Mouse (Mus musculus): ENCODE data around the gene Tmem8. TPM values are rescaled to one million over a fixed set of nuclear protein-coding genes. Genes with fewer than 3 reads are reported as not detected.

Tmem8 gene
- polyA plus RNA-seq, 1 experiment from 2014 or later, result 1.2 TPM

DNA sequence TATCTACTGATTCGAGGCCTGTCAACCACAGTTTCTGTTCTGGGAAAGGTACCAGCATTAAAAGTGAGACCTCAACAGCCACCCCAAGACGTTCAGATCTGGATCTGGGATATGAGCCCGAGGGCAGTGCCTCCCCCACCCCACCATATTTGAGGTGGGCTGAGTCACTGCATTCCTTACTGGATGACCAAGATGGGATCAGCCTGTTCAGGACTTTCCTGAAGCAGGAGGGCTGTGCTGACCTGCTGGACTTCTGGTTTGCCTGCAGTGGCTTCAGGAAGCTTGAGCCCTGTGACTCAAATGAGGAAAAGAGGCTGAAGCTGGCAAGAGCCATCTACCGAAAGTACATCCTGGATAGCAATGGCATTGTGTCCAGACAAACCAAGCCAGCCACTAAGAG is 29.7 kb downstream of the Tmem8 start:
- H3K9ac ChIP-seq (ENCODE audit: low read length), result no peak overlapping the region
- H3K4me2 ChIP-seq (ENCODE audit: low read depth, low read length, severe bottlenecking), result no peak overlapping the region
- ATAC-seq (replicated peaks; ENCODE audit: low FRiP score) (no peak), DNase-seq (ENCODE audit: low spot score) (no peak)
- no peaks in the 10 kb centered on the region for H3K9me3 ChIP-seq (ENCODE audit: control insufficient read depth, low read length)
- H3K27me3 ChIP-seq (ENCODE audit: control insufficient read depth, insufficient read depth, low read length), result no peaks in the 10 kb centered on the region
- H3K27ac ChIP-seq (ENCODE audit: low read depth, low read length), result no peak overlapping the region
- H3K4me1 ChIP-seq (replicated peaks; ENCODE audit: control insufficient read depth, insufficient read depth, low read length), result peaks cover 4% of the 10 kb centered on the region; the same call in 1 of the 2 replicates
- WGBS, result 90% methylated on average over 4 of the region's 4 CpGs
- H3K4me3 ChIP-seq (ENCODE audit: low read depth, low read length), result no peak overlapping the region
- peaks cover 2% of the 10 kb centered on the region; the same call in 1 of the 2 replicates for H3K36me3 ChIP-seq (ENCODE audit: control insufficient read depth, insufficient read depth, low read length)

DNA sequence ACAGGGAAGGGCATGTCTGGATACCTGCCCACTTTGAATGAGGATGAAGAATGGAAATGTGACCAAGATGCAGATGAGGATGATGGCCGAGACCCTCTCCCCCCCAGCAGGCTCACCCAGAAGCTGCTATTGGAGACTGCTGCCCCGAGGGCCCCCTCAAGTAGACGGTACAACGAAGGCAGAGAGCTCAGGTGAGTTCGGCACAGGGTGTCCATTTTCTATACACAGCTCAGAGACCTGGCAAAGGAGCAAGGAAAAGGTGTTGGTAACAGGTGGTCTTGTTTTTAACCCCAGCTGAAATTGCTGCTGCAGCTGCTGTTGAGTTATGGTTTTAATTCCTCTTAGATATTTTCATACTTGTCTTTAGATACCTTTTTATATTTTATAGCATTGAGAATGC is 30.3 kb downstream of the Tmem8 start:
- peaks cover 2% of the 10 kb centered on the region; the same call in 1 of the 2 replicates for H3K36me3 ChIP-seq (ENCODE audit: control insufficient read depth, insufficient read depth, low read length)
- 95% methylated on average over 5 of the region's 5 CpGs for WGBS
- ATAC-seq (replicated peaks; ENCODE audit: low FRiP score), result no peak

DNA sequence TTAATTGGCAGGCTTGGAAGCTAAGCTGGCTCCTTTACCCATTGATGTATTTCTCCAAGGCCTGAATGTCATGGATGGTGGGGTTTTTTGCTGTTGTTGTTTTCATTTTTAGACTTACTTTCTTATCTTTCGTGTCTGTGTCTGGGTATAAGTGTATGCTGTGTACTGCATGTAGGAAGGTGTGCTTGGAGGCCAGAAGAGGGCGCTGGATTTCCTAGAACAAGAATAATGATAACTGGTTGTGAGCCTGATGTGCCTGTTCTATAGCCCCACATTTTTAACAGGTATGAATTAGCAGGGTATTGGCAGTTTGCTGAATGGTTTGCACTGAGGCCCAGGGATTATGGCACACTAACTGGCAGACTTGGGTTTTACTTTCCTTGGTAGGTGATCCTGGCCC is 36.0 kb downstream of the Tmem8 start:
- no peak for ATAC-seq (replicated peaks; ENCODE audit: low FRiP score)

More for the DNA sequence above, 30.3 kb downstream of the Tmem8 start:
- H3K4me1 ChIP-seq (replicated peaks; ENCODE audit: control insufficient read depth, insufficient read depth, low read length), result peaks cover 4% of the 10 kb centered on the region; the same call in 1 of the 2 replicates
- no peaks in the 10 kb centered on the region for H3K9me3 ChIP-seq (ENCODE audit: control insufficient read depth, low read length)
- H3K4me3 ChIP-seq (ENCODE audit: low read depth, low read length), result no peak overlapping the region
- H3K9ac ChIP-seq (ENCODE audit: low read length), result no peak overlapping the region
- no peaks in the 10 kb centered on the region for H3K27me3 ChIP-seq (ENCODE audit: control insufficient read depth, insufficient read depth, low read length)
- H3K4me2 ChIP-seq (ENCODE audit: low read depth, low read length, severe bottlenecking), result no peak overlapping the region
- no peak overlapping the region for H3K27ac ChIP-seq (ENCODE audit: low read depth, low read length)
- no peak for DNase-seq (ENCODE audit: low spot score)

DNA sequence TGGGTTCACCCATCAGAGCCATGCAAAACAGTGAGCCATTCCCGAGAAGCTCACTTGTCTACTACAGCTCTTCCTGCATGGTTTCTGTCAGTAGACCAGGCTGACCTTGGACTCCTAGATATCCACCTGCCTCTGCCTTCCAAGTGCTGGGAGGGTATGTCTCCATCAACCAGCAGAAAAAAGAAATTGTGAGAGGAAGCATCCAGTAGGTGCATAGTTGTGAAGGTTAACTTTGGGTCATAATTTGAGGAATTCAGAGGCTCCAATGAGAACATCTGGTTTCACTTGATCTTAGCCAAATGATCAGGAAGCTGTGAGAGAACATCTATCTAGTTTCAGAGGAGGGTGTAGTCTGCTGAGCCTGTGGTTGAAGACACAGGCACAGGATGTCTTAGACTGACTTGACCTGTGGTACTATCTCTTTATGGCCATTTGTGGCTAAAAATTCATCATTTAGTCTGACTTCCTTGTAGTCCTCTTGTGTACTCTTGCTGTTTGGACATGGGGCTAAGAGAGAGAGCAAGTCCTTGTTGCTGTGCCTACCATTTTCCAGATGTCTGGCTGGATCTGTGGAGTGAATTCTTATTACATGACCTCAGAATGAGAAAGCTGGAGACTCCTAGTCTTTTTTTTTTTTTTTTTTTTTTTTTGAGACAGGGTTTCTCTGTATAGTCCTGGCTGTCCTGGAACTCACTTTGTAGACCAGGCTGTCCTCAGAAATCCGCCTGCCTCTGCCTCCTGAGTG is 39.0 kb downstream of the Tmem8 start:
- Histone ChIP-seq H3K9ac (ENCODE audit: low read length) (no peak overlapping the region), H3K9me3 (ENCODE audit: control insufficient read depth, low read length) (no peaks in the 10 kb centered on the region), H3K4me1 (replicated peaks; ENCODE audit: control insufficient read depth, insufficient read depth, low read length) (no peaks in the 10 kb centered on the region), H3K36me3 (ENCODE audit: control insufficient read depth, insufficient read depth, low read length) (peaks cover 9% of the 10 kb centered on the region), H3K4me3 (ENCODE audit: low read depth, low read length) (no peak overlapping the region), H3K27me3 (ENCODE audit: control insufficient read depth, insufficient read depth, low read length) (no peaks in the 10 kb centered on the region), H3K27ac (ENCODE audit: low read depth, low read length) (no peak overlapping the region), H3K4me2 (ENCODE audit: low read depth, low read length, severe bottlenecking) (no peak overlapping the region)
- DNase-seq (ENCODE audit: low spot score) (no peak), ATAC-seq (replicated peaks; ENCODE audit: low FRiP score) (no peak)
- 92% methylated on average over 2 of the region's 2 CpGs for WGBS

More for the DNA sequence above, 36.0 kb downstream of the Tmem8 start:
- no peak for DNase-seq (ENCODE audit: low spot score)
- WGBS, result 71% methylated on average over 2 of the region's 2 CpGs
- no peak overlapping the region for H3K4me2 ChIP-seq (ENCODE audit: low read depth, low read length, severe bottlenecking)
- H3K9ac ChIP-seq (ENCODE audit: low read length), result no peak overlapping the region
- no peak overlapping the region for H3K27ac ChIP-seq (ENCODE audit: low read depth, low read length)
- H3K4me3 ChIP-seq (ENCODE audit: low read depth, low read length), result no peak overlapping the region
- H3K9me3 ChIP-seq (ENCODE audit: control insufficient read depth, low read length), result no peaks in the 10 kb centered on the region
- H3K4me1 ChIP-seq (replicated peaks; ENCODE audit: control insufficient read depth, insufficient read depth, low read length), result no peaks in the 10 kb centered on the region
- no peaks in the 10 kb centered on the region for H3K27me3 ChIP-seq (ENCODE audit: control insufficient read depth, insufficient read depth, low read length)
- peaks cover 9% of the 10 kb centered on the region for H3K36me3 ChIP-seq (ENCODE audit: control insufficient read depth, insufficient read depth, low read length)

DNA sequence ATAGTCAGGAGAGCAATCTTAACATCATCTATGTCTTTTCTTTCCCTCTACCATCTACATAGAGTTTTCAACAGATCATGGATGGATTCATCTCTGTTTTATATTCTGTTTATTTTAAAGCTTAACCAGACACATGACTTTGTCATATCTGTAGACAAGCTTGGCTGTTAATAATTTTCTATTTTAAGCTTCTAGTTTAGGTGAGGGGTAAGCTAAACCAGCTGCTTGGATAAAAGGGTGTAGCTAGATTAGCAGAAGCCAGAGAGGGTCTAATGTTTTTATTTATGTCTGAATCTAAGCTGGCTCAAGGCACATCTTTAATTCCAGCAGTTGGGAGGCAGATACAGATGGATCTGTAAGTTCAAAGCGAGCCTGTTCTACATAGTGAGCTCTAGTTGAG is 49.6 kb downstream of the Tmem8 start:
- H3K4me1 ChIP-seq (replicated peaks; ENCODE audit: control insufficient read depth, insufficient read depth, low read length), result no peaks in the 10 kb centered on the region
- no peaks in the 10 kb centered on the region for H3K9me3 ChIP-seq (ENCODE audit: control insufficient read depth, low read length)
- H3K9ac ChIP-seq (ENCODE audit: low read length), result no peak overlapping the region
- no peaks in the 10 kb centered on the region for H3K36me3 ChIP-seq (ENCODE audit: control insufficient read depth, insufficient read depth, low read length)
- no peak overlapping the region for H3K4me2 ChIP-seq (ENCODE audit: low read depth, low read length, severe bottlenecking)
- ATAC-seq (replicated peaks; ENCODE audit: low FRiP score) (no peak), DNase-seq (ENCODE audit: low spot score) (no peak)
- H3K27me3 ChIP-seq (ENCODE audit: control insufficient read depth, insufficient read depth, low read length), result no peaks in the 10 kb centered on the region
- H3K4me3 ChIP-seq (ENCODE audit: low read depth, low read length), result no peak overlapping the region
- 95% methylated on average over 1 of the region's 1 CpGs for WGBS
- no peak overlapping the region for H3K27ac ChIP-seq (ENCODE audit: low read depth, low read length)

DNA sequence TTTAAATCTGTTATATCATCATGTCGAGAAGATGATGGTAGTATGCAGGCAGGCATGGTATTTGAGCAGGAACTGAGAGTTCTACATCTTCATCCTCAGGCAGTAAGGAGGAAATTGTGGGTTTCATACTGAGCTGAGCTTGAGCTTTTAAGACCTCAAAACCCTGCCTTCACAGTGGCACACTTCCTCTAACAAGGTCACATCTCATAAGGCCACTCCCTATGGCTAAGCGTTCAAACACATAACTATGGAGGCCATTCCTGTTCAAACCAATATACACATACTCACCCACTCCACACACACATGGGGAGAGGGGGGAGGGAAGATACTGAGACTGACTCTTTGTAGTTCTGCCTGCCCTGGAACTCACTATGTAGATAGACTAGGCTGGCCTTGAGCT is 54.9 kb downstream of the Tmem8 start:
- no peak for ATAC-seq (replicated peaks; ENCODE audit: low FRiP score)
- Histone ChIP-seq H3K4me2 (ENCODE audit: low read depth, low read length, severe bottlenecking) (no peak overlapping the region), H3K9me3 (ENCODE audit: control insufficient read depth, low read length) (no peaks in the 10 kb centered on the region), H3K4me3 (ENCODE audit: low read depth, low read length) (no peak overlapping the region), H3K36me3 (ENCODE audit: control insufficient read depth, insufficient read depth, low read length) (no peaks in the 10 kb centered on the region; the same call in 1 of the 2 replicates), H3K9ac (ENCODE audit: low read length) (no peak overlapping the region), H3K27me3 (ENCODE audit: control insufficient read depth, insufficient read depth, low read length) (no peaks in the 10 kb centered on the region), H3K4me1 (replicated peaks; ENCODE audit: control insufficient read depth, insufficient read depth, low read length) (no peaks in the 10 kb centered on the region), H3K27ac (ENCODE audit: low read depth, low read length) (no peak overlapping the region)
- DNase-seq (ENCODE audit: low spot score), result no peak
- WGBS, result 100% methylated on average over 2 of the region's 2 CpGs

Other genes with a start within 250 kb of the Tmem8 start
- 8.9 and 13.1 TPM in 2 replicates for gene Mcrip2, start 244.5 kb upstream of the Tmem8 start, polyA plus RNA-seq (2014; fragmentation: Nextera tagmentation; extraction: Ambion mirVana)
- gene Mettl26, start 238.2 kb upstream of the Tmem8 start, polyA plus RNA-seq (2014; fragmentation: Nextera tagmentation; extraction: Ambion mirVana), result 63.2 and 65.2 TPM in 2 replicates
- gene Wfikkn1, start 232.4 kb upstream of the Tmem8 start, polyA plus RNA-seq (2014; fragmentation: Nextera tagmentation; extraction: Ambion mirVana), result 0.72 and 1.1 TPM in 2 replicates
- 20.1 and 21.6 TPM in 2 replicates for gene Rab40c, start 193.6 kb upstream of the Tmem8 start, polyA plus RNA-seq (2014; fragmentation: Nextera tagmentation; extraction: Ambion mirVana)
- gene Pigq, start 168.4 kb upstream of the Tmem8 start, polyA plus RNA-seq (2014; fragmentation: Nextera tagmentation; extraction: Ambion mirVana), result 65.2 and 67.1 TPM in 2 replicates
- gene Nhlrc4, start 168.3 kb upstream of the Tmem8 start, polyA plus RNA-seq (2014; fragmentation: Nextera tagmentation; extraction: Ambion mirVana), result 0.24 and 0.59 TPM in 2 replicates
- not detected in 2 replicates for gene A930017K11Rik, start 160.7 kb upstream of the Tmem8 start, polyA plus RNA-seq (2014; fragmentation: Nextera tagmentation; extraction: Ambion mirVana)
- gene Capn15, start 127.5 kb upstream of the Tmem8 start, polyA plus RNA-seq (2014; fragmentation: Nextera tagmentation; extraction: Ambion mirVana), result 31.4 and 33.1 TPM in 2 replicates
- gene Rab11fip3, start 43.7 kb upstream of the Tmem8 start, polyA plus RNA-seq (2014; fragmentation: Nextera tagmentation; extraction: Ambion mirVana), result 31.3 and 35.1 TPM in 2 replicates
- gene Decr2, start 23.0 kb upstream of the Tmem8 start, polyA plus RNA-seq (2014; fragmentation: Nextera tagmentation; extraction: Ambion mirVana), result 22.5 and 24.6 TPM in 2 replicates
- 74.6 and 89.6 TPM in 2 replicates for gene Nme4, start 17.7 kb upstream of the Tmem8 start, polyA plus RNA-seq (2014; fragmentation: Nextera tagmentation; extraction: Ambion mirVana)
- gene Mrpl28, start 10.2 kb downstream of the Tmem8 start, polyA plus RNA-seq (2014; fragmentation: Nextera tagmentation; extraction: Ambion mirVana), result 273 and 285 TPM in 2 replicates
- gene Axin1, start 25.4 kb downstream of the Tmem8 start, polyA plus RNA-seq (2014; fragmentation: Nextera tagmentation; extraction: Ambion mirVana), result 19.1 and 24.9 TPM in 2 replicates
- gene Pdia2, start 85.8 kb downstream of the Tmem8 start, polyA plus RNA-seq (2014; fragmentation: Nextera tagmentation; extraction: Ambion mirVana), result 0.52 and 0.68 TPM in 2 replicates
- 0.96 and 2.5 TPM in 2 replicates for gene Rgs11, start 89.7 kb downstream of the Tmem8 start, polyA plus RNA-seq (2014; fragmentation: Nextera tagmentation; extraction: Ambion mirVana)
- gene Arhgdig, start 94.5 kb downstream of the Tmem8 start, polyA plus RNA-seq (2014; fragmentation: Nextera tagmentation; extraction: Ambion mirVana), result 4.7 and 7.4 TPM in 2 replicates
- gene Fam234a, start 130.9 kb downstream of the Tmem8 start, polyA plus RNA-seq (2014; fragmentation: Nextera tagmentation; extraction: Ambion mirVana), result 21.3 and 24.1 TPM in 2 replicates
- gene Luc7l, start 139.6 kb downstream of the Tmem8 start, polyA plus RNA-seq (2014; fragmentation: Nextera tagmentation; extraction: Ambion mirVana), result 134 and 151 TPM in 2 replicates

Data from forebrain, embryonic 11.5 days (tissue).